ENCODE assay signal across 12 mouse cellular contexts in the genomic region with DNA sequence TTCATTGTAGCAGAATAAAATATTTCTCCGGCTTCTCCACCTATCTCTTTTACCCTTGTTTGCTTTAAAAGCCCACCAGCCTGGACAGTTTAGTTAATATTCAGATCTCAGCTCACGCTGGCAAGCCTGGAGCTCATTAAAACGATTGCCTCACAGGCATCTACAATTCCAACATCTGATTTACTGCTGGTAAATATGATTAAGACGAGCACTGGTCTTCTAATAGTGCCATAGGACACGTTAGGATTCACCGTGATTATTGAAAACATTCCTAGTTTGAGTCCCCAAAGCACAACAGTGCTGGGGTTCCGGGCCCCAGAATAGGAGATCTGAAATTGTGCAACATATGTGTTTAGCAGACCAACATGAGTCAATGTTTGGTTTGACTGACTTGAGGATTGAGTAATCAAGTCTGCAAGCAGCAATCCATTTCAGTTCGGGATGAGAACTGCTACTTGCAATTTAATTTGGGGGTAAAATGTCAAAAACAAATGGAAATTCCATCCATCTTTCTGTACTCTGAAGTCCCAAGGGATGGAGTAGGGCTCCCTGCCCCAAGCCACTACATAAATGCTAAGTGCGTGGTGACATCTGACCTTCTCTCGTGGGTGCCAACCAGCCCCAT.
DNase-seq lines count a peak whose midpoint lies in the region; ATAC-seq and TF ChIP-seq lines count a peak whose summit lies in the region.
"Had no signal": no experiment of that assay in that cellular context is flagged by ENCODE, and none has a peak within 500 bp of the region (broad histone marks: within the 10 kb centered on the region; RNA-seq: fewer than 3 reads in every experiment).

No protein-coding gene starts in this region.

- H3K4me3 ChIP-seq in hindbrain, embryonic 16.5 days (ENCODE audit: low read length) = no peak overlapping the region
- no peak overlapping the region for H3K4me3 ChIP-seq in left cerebral cortex, adult 2 months
- H3K4me3 ChIP-seq: limb, embryonic 13.5 days had no signal

- no peaks in the 10 kb centered on the region for H3K36me3 ChIP-seq in hindbrain, embryonic 16.5 days (ENCODE audit: control insufficient read depth, insufficient read depth, low read length)
- H3K36me3 ChIP-seq: limb, embryonic 13.5 days had no signal

- intact Hi-C loops in left cerebral cortex, adult 2 months (cut with DNase I) = loop anchor here (5.0 kb wide), 1 partner anchor 75 kb away; a partner anchor contains a TSS

- WGBS in hindbrain, embryonic 16.5 days = 45% methylated on average over 10 of the region's 10 CpGs

- 0 out of 2 replicates have a peak overlapping the region, but pooled peaks have one; percentile 29 for H3K27ac ChIP-seq in hindbrain, embryonic 16.5 days (ENCODE audit: low read depth, low read length)
- H3K27ac ChIP-seq in left cerebral cortex, adult 2 months = no peak overlapping the region
- H3K27ac ChIP-seq: limb, embryonic 13.5 days had no signal

- peak; percentile 45 for DNase-seq in adrenal gland, adult 2 months
- no peak for DNase-seq in adrenal gland, postnatal 14 days
- peak; percentile 42 for DNase-seq in lung, postnatal 36 days
- DNase-seq in lung, postnatal 4 days = no peak
- peak; percentile 24 for DNase-seq in skeletal muscle tissue, adult 2 months (ENCODE audit: low read depth, low spot score)
- no peak for DNase-seq in gastrocnemius, postnatal 4 days (ENCODE audit: low spot score in 2 of 2)
- DNase-seq in left cerebral cortex, adult 2 months (ENCODE audit: extremely low spot score in 1 of 2, low spot score in 2 of 2) = no peak
- DNase-seq: adrenal gland, postnatal 10 days; cerebellum, adult 9-10 months; thymus, postnatal 4 days had no signal

- TF ChIP-seq CTCF in left cerebral cortex, adult 2 months (IDR thresholded peaks at IDR 0.05) = no peak

- no peak overlapping the region for H3K9ac ChIP-seq in hindbrain, embryonic 16.5 days (ENCODE audit: low read depth, low read length)
- H3K9ac ChIP-seq: limb, embryonic 13.5 days had no signal

- H3K4me1 ChIP-seq in hindbrain, embryonic 16.5 days (ENCODE audit: control insufficient read depth, insufficient read depth, low read depth, low read length) = peaks cover 10% of the 10 kb centered on the region

- H3K9me3 ChIP-seq in hindbrain, embryonic 16.5 days (ENCODE audit: control insufficient read depth, low read length) = no peaks in the 10 kb centered on the region
- H3K9me3 ChIP-seq: limb, embryonic 13.5 days had no signal

- H3K4me2 ChIP-seq in hindbrain, embryonic 16.5 days (ENCODE audit: low read length) = no peak overlapping the region
- H3K4me2 ChIP-seq: limb, embryonic 13.5 days had no signal

- ATAC-seq in hindbrain, embryonic 16.5 days = no peak

- no peaks in the 10 kb centered on the region for H3K27me3 ChIP-seq in hindbrain, embryonic 16.5 days (replicated peaks; ENCODE audit: control insufficient read depth, insufficient read depth, low read length)
- H3K27me3 ChIP-seq: limb, embryonic 13.5 days had no signal

Comparison
In these comparisons a context has a peak if more than half of its experiments do, and no peak if none do; other contexts are left out.
1. DNase-seq: peak in adrenal gland, adult 2 months (single experiment), lung, postnatal 36 days (single experiment) and skeletal muscle tissue, adult 2 months (single experiment); none in adrenal gland, postnatal 14 days (single experiment), lung, postnatal 4 days (0 of 2), gastrocnemius, postnatal 4 days (0 of 2) and left cerebral cortex, adult 2 months (0 of 2).